Mouse (Mus musculus) inflammation-experienced regulatory T-cells (primary cell): ENCODE results near the gene Gm10096. TPM values are rescaled to one million over a fixed set of nuclear protein-coding genes. Genes with fewer than 3 reads are reported as not detected.

ENCODE experiments used
- polyA plus RNA-seq, 2 experiments: library from polyadenylated mRNA; unstranded; fragments of 100-300 nt; shearing (Covaris generic); gene quantifications; one replicate each; pipeline ENCODE4 v1.2.1; 2017

The Gm10096 gene
- not detected for polyA plus RNA-seq

DNA sequence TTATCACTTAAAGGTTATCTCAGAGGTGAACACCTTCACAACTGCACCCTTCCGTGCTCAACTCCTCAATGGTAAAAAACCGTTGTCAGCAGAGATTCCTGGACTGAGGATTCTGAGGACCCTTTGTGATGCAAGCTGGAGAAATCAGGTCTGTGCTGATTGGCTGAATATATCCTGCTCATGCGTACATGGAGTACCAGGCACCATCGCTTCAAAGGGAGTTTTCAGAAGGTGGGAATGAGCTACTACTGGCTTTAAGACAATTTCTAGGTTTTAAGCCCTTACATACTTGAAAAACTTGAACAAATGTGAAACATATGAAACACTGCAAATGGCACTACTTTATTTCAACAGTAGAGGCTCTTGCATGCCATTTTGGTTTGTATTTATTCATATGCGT lies at the start of gene Gm10096:
TSS of gene Gm10096 (minus strand) at position 101 of the 400 bp plus-strand sequence.

